Comparison of ENCODE assay signal across 15 mouse cellular contexts in the genomic region with DNA sequence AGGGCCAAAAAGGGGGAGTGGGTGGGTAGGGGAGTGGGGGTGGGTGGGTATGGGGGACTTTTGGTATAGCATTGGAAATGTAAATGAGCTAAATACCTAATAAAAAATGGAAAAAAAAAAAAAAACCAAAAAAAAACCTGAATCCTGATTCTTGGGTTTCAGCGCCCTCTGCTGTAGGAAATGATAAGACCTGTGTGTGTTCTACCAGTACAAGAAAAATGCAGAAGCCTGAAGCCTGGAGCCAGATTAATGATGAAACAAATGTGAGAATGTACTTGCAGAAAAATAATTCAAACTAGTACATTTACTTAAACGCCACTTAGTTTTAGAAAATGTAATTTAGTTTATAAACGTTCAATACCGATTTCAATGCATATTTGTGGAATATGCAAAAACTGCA. TPM values are rescaled to one million over a fixed set of nuclear protein-coding genes. Genes with fewer than 3 reads are reported as not detected.
DNase-seq lines count a peak whose midpoint lies in the region; ATAC-seq and TF ChIP-seq lines count a peak whose summit lies in the region.
"Not testable (repeated sequence)": the region's sequence is repeated elsewhere in the genome, so short reads cannot be mapped to it uniquely, and the experiment has no call there.
"Had no signal": no experiment of that assay in that cellular context is flagged by ENCODE, and none has a peak within 500 bp of the region (broad histone marks: within the 10 kb centered on the region; RNA-seq: fewer than 3 reads in every experiment).

No protein-coding gene starts in this region.

- TF ChIP-seq POLR2A in liver, adult 2 months (IDR thresholded peaks at IDR 0.05; ENCODE audit: extremely low read depth, insufficient read depth, low read length) = not testable (repeated sequence)

- peak; percentile 45 for TF ChIP-seq CTCF in liver, adult 2 months (IDR thresholded peaks at IDR 0.05; ENCODE audit: low read depth, low read length)

- ATAC-seq in hindbrain, embryonic 11.5 days (ENCODE audit: low FRiP score) = not testable (repeated sequence)

- not testable (repeated sequence) for H3K36me3 ChIP-seq in embryonic facial prominence, embryonic 10.5 days (replicated peaks); hindbrain, embryonic 11.5 days (ENCODE audit: control insufficient read depth, insufficient read depth, low read length); liver, adult 2 months (ENCODE audit: control insufficient read depth, insufficient read depth, low read length)

- not testable (repeated sequence) for H3K4me2 ChIP-seq in hindbrain, embryonic 11.5 days (replicated peaks; ENCODE audit: low read depth, low read length)

- not testable (repeated sequence) for H3K9me3 ChIP-seq in embryonic facial prominence, embryonic 10.5 days; hindbrain, embryonic 11.5 days (ENCODE audit: control insufficient read depth, low read length)

- WGBS in embryonic facial prominence, embryonic 10.5 days = 28% methylated on average over 4 of the region's 4 CpGs
- WGBS in hindbrain, embryonic 11.5 days = 23% methylated on average over 4 of the region's 4 CpGs
- 34% methylated on average over 4 of the region's 4 CpGs for WGBS in liver, adult 2 months

- H3K9ac ChIP-seq in hindbrain, embryonic 11.5 days (ENCODE audit: low read depth, low read length); liver, adult 2 months (ENCODE audit: low read depth, low read length): not testable (repeated sequence)

- DNase-seq in MN1 (ENCODE audit: low spot score) = peak; percentile 9
- peak; percentile 2 for DNase-seq in c-Kit-positive CD71-positive TER-119-positive erythroid progenitor cells, embryonic 14.5 days (ENCODE audit: low spot score)
- peak; percentile 10 for DNase-seq in embryonic facial prominence, embryonic 10.5 days (ENCODE audit: low spot score)
- DNase-seq in hindbrain, embryonic 11.5 days (ENCODE audit: low spot score) = peak; percentile 48
- peak; percentile 45 for DNase-seq in layer of hippocampus, adult 9-10 months (ENCODE audit: low spot score)
- DNase-seq in liver, adult 2 months (ENCODE audit: extremely low read depth, low read depth, low spot score) = peak; percentile 27
- peak; percentile 6 for DNase-seq in retina, adult 2 months (ENCODE audit: low read depth, low spot score)
- DNase-seq in urinary bladder, postnatal 25 days (ENCODE audit: low spot score) = peak; percentile 35

- not testable (repeated sequence) for H3K27ac ChIP-seq in embryonic facial prominence, embryonic 10.5 days (replicated peaks); hindbrain, embryonic 11.5 days (ENCODE audit: low read depth, low read length); liver, adult 2 months (replicated peaks; ENCODE audit: insufficient read depth, low read depth, low read length)

- H3K79me2 ChIP-seq in liver, adult 2 months (ENCODE audit: control insufficient read depth, insufficient read depth, low read length) = not testable (repeated sequence)

- H3K4me1 ChIP-seq in embryonic facial prominence, embryonic 10.5 days; hindbrain, embryonic 11.5 days (replicated peaks; ENCODE audit: control insufficient read depth, insufficient read depth, low read length); liver, adult 2 months (ENCODE audit: control insufficient read depth, insufficient read depth, low read length): not testable (repeated sequence)

- H3K27me3 ChIP-seq in embryonic facial prominence, embryonic 10.5 days (replicated peaks; ENCODE audit: low read depth, poor library complexity, severe bottlenecking); hindbrain, embryonic 11.5 days (ENCODE audit: control insufficient read depth, insufficient read depth, low read length); liver, adult 2 months (ENCODE audit: control insufficient read depth, insufficient read depth, low read length): not testable (repeated sequence)

- H3K4me3 ChIP-seq in embryonic facial prominence, embryonic 10.5 days; hindbrain, embryonic 11.5 days (ENCODE audit: low read depth, low read length); liver, adult 2 months (ENCODE audit: insufficient read depth, low read depth, low read length): not testable (repeated sequence)

RNA-seq across cellular contexts. Expression of gene Tmprss11f, which starts 17.0 kb away (rescaled TPM):
- polyA plus RNA-seq in embryonic facial prominence, embryonic 10.5 days (2016; fragmentation: Nextera tagmentation; extraction: Ambion mirVana) = 0.04 TPM in 1 of 2 replicates, not detected in the other
- not detected in 2 replicates for polyA plus RNA-seq in hindbrain, embryonic 11.5 days (2014; fragmentation: Nextera tagmentation; extraction: Ambion mirVana)
- not detected in 2 replicates for total RNA-seq in liver, adult 2 months (2014; rRNA removed)
- polyA plus RNA-seq in liver, adult 2 months (2012; rRNA removed) = not detected in 2 replicates
- total RNA-seq: gastrocnemius, adult 18-20 months; layer of hippocampus, adult 8-10 months had no signal
- polyA plus RNA-seq: erythroblast, embryonic 14.5 days; heart, embryonic 12.5 days; liver, embryonic 15.5 days; midbrain, embryonic 12.5 days; neural tube, embryonic 14.5 days had no signal

RNA-seq across cellular contexts. Expression of gene Tmprss11b, which starts 27.0 kb away (rescaled TPM):
- polyA plus RNA-seq in embryonic facial prominence, embryonic 10.5 days (2016; fragmentation: Nextera tagmentation; extraction: Ambion mirVana) = not detected in 2 replicates
- polyA plus RNA-seq in hindbrain, embryonic 11.5 days (2014; fragmentation: Nextera tagmentation; extraction: Ambion mirVana) = not detected in 2 replicates
- total RNA-seq in liver, adult 2 months (2014; rRNA removed) = not detected in 2 replicates
- polyA plus RNA-seq in liver, adult 2 months (2012; rRNA removed) = not detected in 2 replicates
- total RNA-seq: gastrocnemius, adult 18-20 months; layer of hippocampus, adult 8-10 months had no signal
- polyA plus RNA-seq: erythroblast, embryonic 14.5 days; heart, embryonic 12.5 days; liver, embryonic 15.5 days; midbrain, embryonic 12.5 days; neural tube, embryonic 14.5 days had no signal
